Mouse (Mus musculus) midbrain, embryonic 11.5 days (tissue): ENCODE results near the gene Smco3. TPM values are rescaled to one million over a fixed set of nuclear protein-coding genes. Genes with fewer than 3 reads are reported as not detected.

ENCODE experiments used
- ATAC-seq: fragments of 200-750 bp; cut with Nextera tagmentation; 2 replicates; pipeline ENCODE4 v1.8.0; 2017; ENCODE audit warnings: moderate TSS enrichment, moderate library complexity; ENCODE audit not compliant: low FRiP score
- DNase-seq: peaks from one replicate; pipeline ENCODE4 v3.0.0; 2015; ENCODE audit warnings: low spot score; ENCODE audit errors: missing footprints
- H3K27ac ChIP-seq: fragments of 300-500 bp; sonication (generic); 2 replicates; pipeline ENCODE4 v1.5.1; 2014; ENCODE audit warnings: low read depth, low read length
- H3K27me3 ChIP-seq: fragments of 300-500 bp; sonication (generic); 2 replicates; pipeline ENCODE4 v1.6.1; 2014; ENCODE audit warnings: mild to moderate bottlenecking, low read length, moderate library complexity, mixed read lengths; ENCODE audit not compliant: control insufficient read depth, insufficient read depth
- H3K36me3 ChIP-seq: fragments of 300-500 bp; sonication (generic); 2 replicates; pipeline ENCODE4 v1.6.1; 2014; ENCODE audit warnings: mild to moderate bottlenecking, low read length, moderate library complexity, mixed read lengths; ENCODE audit not compliant: control insufficient read depth, insufficient read depth
- H3K4me1 ChIP-seq: fragments of 300-500 bp; sonication (generic); 2 replicates; pipeline ENCODE4 v1.6.1; 2014; ENCODE audit warnings: low read length; ENCODE audit not compliant: control insufficient read depth, insufficient read depth
- H3K4me2 ChIP-seq: fragments of 300-500 bp; sonication (generic); 2 replicates; pipeline ENCODE4 v1.6.1; 2014; ENCODE audit warnings: mild to moderate bottlenecking, moderate library complexity
- H3K4me3 ChIP-seq: fragments of 300-500 bp; sonication (generic); 2 replicates; pipeline ENCODE4 v1.5.1; 2014; ENCODE audit warnings: low read depth, low read length
- H3K9ac ChIP-seq: fragments of 300-500 bp; sonication (generic); 2 replicates; pipeline ENCODE4 v1.6.1; 2014; ENCODE audit warnings: low read length
- H3K9me3 ChIP-seq: fragments of 300-500 bp; sonication (generic); 2 replicates; pipeline ENCODE4 v1.6.1; 2016; ENCODE audit warnings: low read length; ENCODE audit not compliant: control insufficient read depth
- WGBS: fragments of 180-500 bp; shearing (Covaris S2); extraction: QIAGEN DNeasy Blood & Tissue Kit; methylation state at CpG from one replicate; pipeline ENCODE4 v1.1.7; 2014; 5-methylcytosine and 5-hydroxymethylcytosine counted together
- polyA plus RNA-seq: library from polyadenylated mRNA; unstranded; fragments of >200 nt; fragmentation: Nextera tagmentation; extraction: Ambion mirVana; gene quantifications from 2 replicates; pipeline ENCODE4 v1.2.1, GENCODE M21; 2014

Gene Smco3
- polyA plus RNA-seq, 1 experiment from 2014 or later, result 0.12 TPM

GRCm38 (mm10) chr6:136816826-136817225 is 18.4 kb downstream of the Smco3 start:
- ATAC-seq, result no peak

GRCm38 (mm10) chr6:136815381-136815780 is 19.9 kb downstream of the Smco3 start:
- no peaks in the 10 kb centered on the region for H3K9me3 ChIP-seq
- DNase-seq (no peak), ATAC-seq (no peak)
- WGBS, result 95% methylated on average over 7 of the region's 7 CpGs
- H3K27me3 ChIP-seq, result no peaks in the 10 kb centered on the region
- H3K27ac ChIP-seq, result no peak overlapping the region
- H3K36me3 ChIP-seq, result peaks cover 38% of the 10 kb centered on the region
- H3K4me1 ChIP-seq, result no peaks in the 10 kb centered on the region
- H3K4me2 ChIP-seq, result no peak overlapping the region
- no peak overlapping the region for H3K9ac ChIP-seq
- no peak overlapping the region for H3K4me3 ChIP-seq

More at GRCm38 (mm10) chr6:136816826-136817225, 18.4 kb downstream of the Smco3 start:
- Histone ChIP-seq H3K4me2 (no peak overlapping the region), H3K9me3 (no peaks in the 10 kb centered on the region), H3K27ac (no peak overlapping the region), H3K4me3 (no peak overlapping the region), H3K9ac (no peak overlapping the region), H3K4me1 (no peaks in the 10 kb centered on the region), H3K36me3 (peaks cover 47% of the 10 kb centered on the region), H3K27me3 (no peaks in the 10 kb centered on the region)
- WGBS, result 92% methylated on average over 21 of the region's 21 CpGs
- DNase-seq, result no peak

GRCm38 (mm10) chr6:136813117-136813516 is 22.1 kb downstream of the Smco3 start:
- H3K4me1 ChIP-seq, result peaks cover 7% of the 10 kb centered on the region
- H3K4me2 ChIP-seq, result no peak overlapping the region
- no peaks in the 10 kb centered on the region for H3K27me3 ChIP-seq
- H3K4me3 ChIP-seq, result no peak overlapping the region
- 53% methylated on average over 4 of the region's 4 CpGs for WGBS
- DNase-seq (no peak), ATAC-seq (no peak)
- no peaks in the 10 kb centered on the region for H3K9me3 ChIP-seq
- H3K27ac ChIP-seq, result no peak overlapping the region
- H3K9ac ChIP-seq, result no peak overlapping the region
- H3K36me3 ChIP-seq, result peaks cover 30% of the 10 kb centered on the region

GRCm38 (mm10) chr6:136811196-136811595 is 24.1 kb downstream of the Smco3 start:
- Histone ChIP-seq H3K4me2 (no peak overlapping the region), H3K4me1 (peaks cover 7% of the 10 kb centered on the region), H3K9ac (no peak overlapping the region), H3K36me3 (peaks cover 17% of the 10 kb centered on the region), H3K27ac (no peak overlapping the region), H3K9me3 (no peaks in the 10 kb centered on the region), H3K4me3 (no peak overlapping the region), H3K27me3 (no peaks in the 10 kb centered on the region)
- no peak for DNase-seq
- WGBS, result 87% methylated on average over 10 of the region's 10 CpGs
- no peak for ATAC-seq

- ATAC-seq, result no peak
- no peak overlapping the region for H3K9ac ChIP-seq
- H3K4me1 ChIP-seq, result peaks cover 7% of the 10 kb centered on the region
- H3K27me3 ChIP-seq, result no peaks in the 10 kb centered on the region
- WGBS, result 80% methylated on average over 13 of the region's 13 CpGs
- DNase-seq, result no peak
- H3K4me3 ChIP-seq, result no peak overlapping the region
- H3K27ac ChIP-seq, result no peak overlapping the region
- H3K36me3 ChIP-seq, result peaks cover 7% of the 10 kb centered on the region
- peak overlapping the region; percentile 88; the same call in 1 of the 2 replicates for H3K4me2 ChIP-seq
- H3K9me3 ChIP-seq, result no peaks in the 10 kb centered on the region
Measured at GRCm38 (mm10) chr6:136809673-136810072, 25.6 kb downstream of the Smco3 start.

- Histone ChIP-seq H3K4me3 (peak overlapping the region; percentile 77), H3K27ac (no peak overlapping the region), H3K36me3 (peaks cover 2% of the 10 kb centered on the region; the same call in 1 of the 2 replicates), H3K9ac (peak overlapping the region; percentile 70; the same call in 1 of the 2 replicates), H3K4me1 (peaks cover 7% of the 10 kb centered on the region), H3K27me3 (no peaks in the 10 kb centered on the region), H3K9me3 (no peaks in the 10 kb centered on the region), H3K4me2 (peak overlapping the region; percentile 88)
- WGBS, result 43% methylated on average over 14 of the region's 14 CpGs
- DNase-seq (no peak), ATAC-seq (no peak)
Measured at GRCm38 (mm10) chr6:136809077-136809476, 26.2 kb downstream of the Smco3 start.

- peak; percentile 12 for ATAC-seq
Measured at GRCm38 (mm10) chr6:136808631-136809046, 26.6 kb downstream of the Smco3 start.

GRCm38 (mm10) chr6:136808014-136808417 is 27.2 kb downstream of the Smco3 start, which contains the start of gene H2afj:
Gene H2afj, plus strand, starts transcription at chr6:136808244.
- no peaks in the 10 kb centered on the region for H3K9me3 ChIP-seq
- peak; percentile 88 for ATAC-seq
- H3K4me2 ChIP-seq, result peak within 1 kb of the TSS; percentile 88
- H3K27me3 ChIP-seq, result no peaks in the 10 kb centered on the region
- peak within 1 kb of the TSS; percentile 77 for H3K4me3 ChIP-seq
- no peaks in the 10 kb centered on the region for H3K36me3 ChIP-seq
- under 1% methylated on average over 34 of the region's 34 CpGs for WGBS
- 0 out of 2 replicates have a peak within 1 kb of the TSS, but pooled peaks have one; percentile 30 for H3K27ac ChIP-seq
- H3K9ac ChIP-seq, result peak within 1 kb of the TSS; percentile 70
- H3K4me1 ChIP-seq, result peaks cover 12% of the 10 kb centered on the region
- DNase-seq, result peak; percentile 99

More at GRCm38 (mm10) chr6:136808631-136809046, 26.6 kb downstream of the Smco3 start:
- WGBS, result 2% methylated on average over 28 of the region's 28 CpGs
- H3K27ac ChIP-seq, result no peak overlapping the region
- peak overlapping the region; percentile 77 for H3K4me3 ChIP-seq
- H3K9me3 ChIP-seq, result no peaks in the 10 kb centered on the region
- H3K4me1 ChIP-seq, result peaks cover 7% of the 10 kb centered on the region
- H3K36me3 ChIP-seq, result no peaks in the 10 kb centered on the region
- no peaks in the 10 kb centered on the region for H3K27me3 ChIP-seq
- peak overlapping the region; percentile 88 for H3K4me2 ChIP-seq
- peak overlapping the region; percentile 70 for H3K9ac ChIP-seq
- peak; percentile 88 for DNase-seq

- Histone ChIP-seq H3K36me3 (no peaks in the 10 kb centered on the region), H3K9me3 (no peaks in the 10 kb centered on the region), H3K9ac (peak overlapping the region; percentile 47), H3K4me2 (peak overlapping the region; percentile 88), H3K27me3 (no peaks in the 10 kb centered on the region), H3K27ac (0 out of 2 replicates have a peak overlapping the region, but pooled peaks have one; percentile 30), H3K4me1 (peaks cover 13% of the 10 kb centered on the region), H3K4me3 (peak overlapping the region; percentile 77)
- DNase-seq, result peak; percentile 82
- WGBS, result 31% methylated on average over 18 of the region's 18 CpGs
- peak; percentile 3 for ATAC-seq
Measured at GRCm38 (mm10) chr6:136807395-136808013, 27.7 kb downstream of the Smco3 start.
